Mouse (Mus musculus): ENCODE data around the gene Gm44511.

- no peak for TF ChIP-seq E2F4 (IDR thresholded peaks at IDR 0.05; ENCODE audit: insufficient read depth)
- TF ChIP-seq POLR2A (IDR thresholded peaks at IDR 0.05; ENCODE audit: insufficient read length, low read depth) = no peak
Observed at GRCm38 (mm10) chr6:128836955-128837334, 10.8 kb upstream of the Gm44511 start.
